Mouse (Mus musculus) T-helper 17 cell (primary cell): ENCODE results near the gene Fam240a.

Experiments
- in situ Hi-C, 2 experiments: fragments of 300-600 bp; cut with MboI, MseI; formaldehyde crosslinking; loops; 1 replicate in 1 of 2; 2 replicates in 1 of 2; pipeline ENCODE4 v1.15.1; 2025; ENCODE audit warnings: high pct_unique_total_duplicates in 2 of 2

Fam240a gene

GRCm38 (mm10) chr9:110945343-110945742 is 28.7 kb upstream of the Fam240a start:
- in situ Hi-C loops = no loop called here

GRCm38 (mm10) chr9:110944265-110944664 is 27.6 kb upstream of the Fam240a start:
- in situ Hi-C loops = no loop called here

GRCm38 (mm10) chr9:110937506-110938490 is 21.1 kb upstream of the Fam240a start:
- in situ Hi-C loops = no loop called here

GRCm38 (mm10) chr9:110935941-110936340 is 19.3 kb upstream of the Fam240a start:
- in situ Hi-C loops = no loop called here

- in situ Hi-C loops = no loop called here
These were observed 17.3 kb upstream of the Fam240a start for GRCm38 (mm10) chr9:110933850-110934437.

- in situ Hi-C loops = no loop called here
These were observed 14.9 kb upstream of the Fam240a start for GRCm38 (mm10) chr9:110931573-110931972.

- in situ Hi-C loops = loop anchor here in 1 of 2 experiments (25.0 kb wide), 1 partner anchor 1860 kb away; the partner anchor contains the start of genes Atrip and Trex1
These were observed 6.1 kb upstream of the Fam240a start for GRCm38 (mm10) chr9:110922759-110923158.

- in situ Hi-C loops = loop anchor here in 1 of 2 experiments (25.0 kb wide), 1 partner anchor 1859 kb away; the partner anchor contains the start of genes Atrip and Trex1
These were observed 4.2 kb upstream of the Fam240a start for GRCm38 (mm10) chr9:110920665-110921419.

- in situ Hi-C loops = loop anchor here in 1 of 2 experiments (25.0 kb wide), 1 partner anchor 1853 kb away; the partner anchor contains the start of genes Atrip and Trex1
These were observed 1.2 kb downstream of the Fam240a start for GRCm38 (mm10) chr9:110915466-110915865.

GRCm38 (mm10) chr9:110914631-110915236 is 1.9 kb downstream of the Fam240a start:
- in situ Hi-C loops = loop anchor here in 1 of 2 experiments (25.0 kb wide), 1 partner anchor 1852 kb away; the partner anchor contains the start of genes Atrip and Trex1

- in situ Hi-C loops = loop anchor here in 1 of 2 experiments (25.0 kb wide), 1 partner anchor 1847 kb away; the partner anchor contains the start of genes Atrip and Trex1
These were observed 7.2 kb downstream of the Fam240a start for GRCm38 (mm10) chr9:110909371-110909967.

GRCm38 (mm10) chr9:110908631-110909016 is 8.0 kb downstream of the Fam240a start:
- in situ Hi-C loops = loop anchor here in 1 of 2 experiments (25.0 kb wide), 1 partner anchor 1846 kb away; the partner anchor contains the start of genes Atrip and Trex1

GRCm38 (mm10) chr9:110907838-110908630 is 8.6 kb downstream of the Fam240a start:
- in situ Hi-C loops = loop anchor here in 1 of 2 experiments (25.0 kb wide), 1 partner anchor 1846 kb away; the partner anchor contains the start of genes Atrip and Trex1

GRCm38 (mm10) chr9:110907201-110907837 is 9.3 kb downstream of the Fam240a start:
- in situ Hi-C loops = loop anchor here in 1 of 2 experiments (25.0 kb wide), 1 partner anchor 1845 kb away; the partner anchor contains the start of genes Atrip and Trex1

GRCm38 (mm10) chr9:110902271-110902670 is 14.4 kb downstream of the Fam240a start:
- in situ Hi-C loops = loop anchor here in 1 of 2 experiments (25.0 kb wide), 1 partner anchor 1840 kb away; the partner anchor contains the start of genes Atrip and Trex1

GRCm38 (mm10) chr9:110901204-110901603 is 15.5 kb downstream of the Fam240a start:
- in situ Hi-C loops = loop anchor here in 1 of 2 experiments (25.0 kb wide), 1 partner anchor 1839 kb away; the partner anchor contains the start of genes Atrip and Trex1

GRCm38 (mm10) chr9:110899451-110900008 is 17.1 kb downstream of the Fam240a start:
- in situ Hi-C loops = loop anchor here in 1 of 2 experiments (25.0 kb wide), 1 partner anchor 1837 kb away; the partner anchor contains the start of genes Atrip and Trex1

- in situ Hi-C loops = no loop called here
These were observed 20.1 kb downstream of the Fam240a start for GRCm38 (mm10) chr9:110896595-110896994.
